8 mouse cellular contexts compared by ENCODE assay signal in the genomic region with DNA sequence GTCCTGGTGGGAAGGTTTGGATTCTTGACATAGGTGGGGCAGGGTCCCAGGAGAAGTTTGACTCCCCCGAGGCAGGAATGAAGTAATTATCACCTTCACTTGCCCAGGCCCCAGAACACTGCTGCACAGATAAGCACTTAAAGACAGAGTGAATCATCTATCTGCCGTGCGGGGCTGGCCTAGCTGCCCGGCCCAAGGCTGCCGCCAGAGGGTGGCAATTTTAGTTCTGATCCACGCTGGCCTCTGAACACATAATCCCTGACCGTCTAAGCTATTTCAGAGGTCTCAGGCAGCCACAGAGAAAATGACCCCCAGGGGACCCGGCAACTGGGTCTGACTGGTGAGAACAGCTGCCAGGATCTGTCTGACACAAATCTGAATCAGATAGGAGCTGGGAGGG. TPM values are rescaled to one million over a fixed set of nuclear protein-coding genes. Genes with fewer than 3 reads are reported as not detected.
A peak's percentile ranks its signal among the peaks of the same experiment; 100 is the strongest.
DNase-seq lines count a peak whose midpoint lies in the region; ATAC-seq and TF ChIP-seq lines count a peak whose summit lies in the region.

No protein-coding gene starts in this region.

- no peak overlapping the region for H3K4me3 ChIP-seq in forebrain, embryonic 10.5 days
- H3K4me3 ChIP-seq in forebrain, postnatal 0 days (ENCODE audit: low read depth, low read length): no peak overlapping the region
- H3K4me3 ChIP-seq in brown adipose tissue, adult 24 weeks (ENCODE audit: insufficient read depth, low read depth, low read length): peak overlapping the region; percentile 44
- no peak overlapping the region for H3K4me3 ChIP-seq in heart, postnatal 0 days (ENCODE audit: low read depth, low read length)
- peak overlapping the region; percentile 25 for H3K4me3 ChIP-seq in limb, embryonic 10.5 days
- peak overlapping the region; percentile 17; the same call in 1 of the 2 replicates for H3K4me3 ChIP-seq in neural tube, embryonic 13.5 days

- no peak overlapping the region for H3K4me2 ChIP-seq in forebrain, postnatal 0 days (ENCODE audit: low read depth)
- peak overlapping the region; percentile 39 for H3K4me2 ChIP-seq in heart, postnatal 0 days (ENCODE audit: low read depth, low read length)
- peak overlapping the region; percentile 43 for H3K4me2 ChIP-seq in neural tube, embryonic 13.5 days

- peak overlapping the region; percentile 59 for H3K27ac ChIP-seq in forebrain, embryonic 10.5 days
- no peak overlapping the region for H3K27ac ChIP-seq in forebrain, postnatal 0 days (ENCODE audit: low read depth, low read length)
- H3K27ac ChIP-seq in brown adipose tissue, adult 24 weeks (replicated peaks; ENCODE audit: low read depth, low read length): peak overlapping the region; percentile 95
- peak overlapping the region; percentile 84 for H3K27ac ChIP-seq in heart, postnatal 0 days (ENCODE audit: low read depth)
- peak overlapping the region; percentile 72 for H3K27ac ChIP-seq in limb, embryonic 10.5 days
- H3K27ac ChIP-seq in neural tube, embryonic 13.5 days (replicated peaks): peak overlapping the region; percentile 68

- no peak for TF ChIP-seq EP300 in heart, postnatal 0 days (IDR thresholded peaks at IDR 0.05; ENCODE audit: low read depth)

- no peaks in the 10 kb centered on the region for H3K27me3 ChIP-seq in forebrain, embryonic 10.5 days (ENCODE audit: poor library complexity, severe bottlenecking)
- no peaks in the 10 kb centered on the region for H3K27me3 ChIP-seq in forebrain, postnatal 0 days (ENCODE audit: insufficient read depth, low read length)
- no peaks in the 10 kb centered on the region for H3K27me3 ChIP-seq in heart, postnatal 0 days (ENCODE audit: control insufficient read depth, insufficient read depth, low read length)
- H3K27me3 ChIP-seq in limb, embryonic 10.5 days (ENCODE audit: low read depth, poor library complexity, severe bottlenecking): no peaks in the 10 kb centered on the region
- H3K27me3 ChIP-seq in neural tube, embryonic 13.5 days: no peaks in the 10 kb centered on the region

- 73% methylated on average over 8 of the region's 8 CpGs for WGBS in forebrain, embryonic 10.5 days
- 66% methylated on average over 8 of the region's 8 CpGs for WGBS in forebrain, postnatal 0 days
- 22% methylated on average over 8 of the region's 8 CpGs for WGBS in heart, postnatal 0 days
- WGBS in limb, embryonic 10.5 days: 34% methylated on average over 8 of the region's 8 CpGs
- 35% methylated on average over 8 of the region's 8 CpGs for WGBS in neural tube, embryonic 13.5 days

- TF ChIP-seq CTCF in forebrain, postnatal 0 days (IDR thresholded peaks at IDR 0.05; ENCODE audit: low read depth): no peak
- peak; percentile 44; the same call in 1 of the 2 replicates for TF ChIP-seq CTCF in heart, postnatal 0 days (IDR thresholded peaks at IDR 0.05; ENCODE audit: low read depth)

- H3K9me3 ChIP-seq in forebrain, embryonic 10.5 days: no peaks in the 10 kb centered on the region
- no peaks in the 10 kb centered on the region for H3K9me3 ChIP-seq in forebrain, postnatal 0 days (ENCODE audit: low read length)
- H3K9me3 ChIP-seq in heart, postnatal 0 days (replicated peaks; ENCODE audit: control insufficient read depth, low read length): no peaks in the 10 kb centered on the region
- no peaks in the 10 kb centered on the region for H3K9me3 ChIP-seq in limb, embryonic 10.5 days (replicated peaks)
- no peaks in the 10 kb centered on the region for H3K9me3 ChIP-seq in neural tube, embryonic 13.5 days

- peaks cover 71% of the 10 kb centered on the region for H3K36me3 ChIP-seq in forebrain, embryonic 10.5 days (replicated peaks)
- peaks cover 25% of the 10 kb centered on the region for H3K36me3 ChIP-seq in forebrain, postnatal 0 days (ENCODE audit: insufficient read depth)
- peaks cover 24% of the 10 kb centered on the region for H3K36me3 ChIP-seq in heart, postnatal 0 days (replicated peaks; ENCODE audit: control insufficient read depth, insufficient read depth, low read length)
- peaks cover 54% of the 10 kb centered on the region for H3K36me3 ChIP-seq in limb, embryonic 10.5 days
- H3K36me3 ChIP-seq in neural tube, embryonic 13.5 days: peaks cover 30% of the 10 kb centered on the region

- no peak for DNase-seq in forebrain, embryonic 10.5 days (ENCODE audit: extremely low spot score, low spot score)
- DNase-seq in forebrain, postnatal 0 days: no peak
- DNase-seq in heart, postnatal 0 days (ENCODE audit: low spot score): peak; percentile 61
- peak; percentile 38 for DNase-seq in limb, embryonic 10.5 days (ENCODE audit: low spot score)
- no peak for DNase-seq in right cerebral cortex, postnatal 36 days (ENCODE audit: low spot score in 2 of 2)
- DNase-seq in right cerebral cortex, adult 2 months (ENCODE audit: low spot score in 2 of 2): no peak

- H3K9ac ChIP-seq in forebrain, postnatal 0 days: no peak overlapping the region
- H3K9ac ChIP-seq in heart, postnatal 0 days (replicated peaks; ENCODE audit: low read depth, low read length): peak overlapping the region; percentile 13
- peak overlapping the region; percentile 52 for H3K9ac ChIP-seq in neural tube, embryonic 13.5 days

- peaks cover 43% of the 10 kb centered on the region for H3K4me1 ChIP-seq in forebrain, embryonic 10.5 days
- peaks cover 3% of the 10 kb centered on the region; the same call in 1 of the 2 replicates for H3K4me1 ChIP-seq in forebrain, postnatal 0 days (ENCODE audit: insufficient read depth)
- peaks cover 14% of the 10 kb centered on the region for H3K4me1 ChIP-seq in brown adipose tissue, adult 24 weeks (ENCODE audit: control insufficient read depth, insufficient read depth, insufficient read length, low read length)
- peaks cover 33% of the 10 kb centered on the region for H3K4me1 ChIP-seq in heart, postnatal 0 days (ENCODE audit: control insufficient read depth, insufficient read depth)
- H3K4me1 ChIP-seq in limb, embryonic 10.5 days: peaks cover 49% of the 10 kb centered on the region
- peaks cover 64% of the 10 kb centered on the region for H3K4me1 ChIP-seq in neural tube, embryonic 13.5 days (replicated peaks)

- no peak for ATAC-seq in forebrain, postnatal 0 days
- peak; percentile 80 for ATAC-seq in heart, postnatal 0 days (ENCODE audit: insufficient read depth, low read depth)
- ATAC-seq in neural tube, embryonic 13.5 days (ENCODE audit: low read depth): 0 out of 2 replicates have a peak, but pooled peaks have one; percentile 8

RNA-seq across cellular contexts. Expression of a gene that starts 5.9 kb away (rescaled TPM):
- polyA plus RNA-seq in forebrain, embryonic 10.5 days (2016; fragmentation: Nextera tagmentation; extraction: Ambion mirVana): 93.2 and 98.7 TPM in 2 replicates
- 29.5 and 29.8 TPM in 2 replicates for total RNA-seq in forebrain, postnatal 0 days (2014; rRNA removed)
- 17.7 and 25.5 TPM in 2 replicates for polyA plus RNA-seq in forebrain, postnatal 0 days (2015; fragmentation: Nextera tagmentation; extraction: Ambion mirVana)
- polyA plus RNA-seq in brown adipose tissue, adult 24 weeks (2012; ENCODE audit: insufficient read depth, insufficient read length, missing spikeins): 29.1 and 44.8 TPM in 2 replicates
- total RNA-seq in heart, postnatal 0 days (2014; rRNA removed; ENCODE audit: low replicate concordance): 51.3 and 79.7 TPM in 2 replicates
- polyA plus RNA-seq in heart, postnatal 0 days (2015; fragmentation: Nextera tagmentation; extraction: Ambion mirVana): 37.5 and 38.1 TPM in 2 replicates
- 140 and 148 TPM in 2 replicates for polyA plus RNA-seq in limb, embryonic 10.5 days (2016; fragmentation: Nextera tagmentation; extraction: Ambion mirVana)
- 50.9 and 63.7 TPM in 2 replicates for polyA plus RNA-seq in neural tube, embryonic 13.5 days (2015; fragmentation: Nextera tagmentation; extraction: Ambion mirVana)

RNA-seq across cellular contexts. Expression of a gene that starts 33.6 kb away (rescaled TPM):
- 23.3 TPM in 2 replicates for polyA plus RNA-seq in forebrain, embryonic 10.5 days (2016; fragmentation: Nextera tagmentation; extraction: Ambion mirVana)
- total RNA-seq in forebrain, postnatal 0 days (2014; rRNA removed): 23.4 and 32.5 TPM in 2 replicates
- polyA plus RNA-seq in forebrain, postnatal 0 days (2015; fragmentation: Nextera tagmentation; extraction: Ambion mirVana): 7.9 and 24.7 TPM in 2 replicates
- 16.1 and 16.3 TPM in 2 replicates for polyA plus RNA-seq in brown adipose tissue, adult 24 weeks (2012; ENCODE audit: insufficient read depth, insufficient read length, missing spikeins)
- 19.3 and 20.4 TPM in 2 replicates for total RNA-seq in heart, postnatal 0 days (2014; rRNA removed; ENCODE audit: low replicate concordance)
- polyA plus RNA-seq in heart, postnatal 0 days (2015; fragmentation: Nextera tagmentation; extraction: Ambion mirVana): 10.5 and 12.4 TPM in 2 replicates
- polyA plus RNA-seq in limb, embryonic 10.5 days (2016; fragmentation: Nextera tagmentation; extraction: Ambion mirVana): 22.8 and 24.8 TPM in 2 replicates
- polyA plus RNA-seq in neural tube, embryonic 13.5 days (2015; fragmentation: Nextera tagmentation; extraction: Ambion mirVana): 20.5 and 20.8 TPM in 2 replicates

RNA-seq across cellular contexts. Expression of a gene that starts 51.9 kb away (rescaled TPM):
- 65.6 and 66.0 TPM in 2 replicates for polyA plus RNA-seq in forebrain, embryonic 10.5 days (2016; fragmentation: Nextera tagmentation; extraction: Ambion mirVana)
- 76.2 and 105 TPM in 2 replicates for total RNA-seq in forebrain, postnatal 0 days (2014; rRNA removed)
- 38.5 and 54.5 TPM in 2 replicates for polyA plus RNA-seq in forebrain, postnatal 0 days (2015; fragmentation: Nextera tagmentation; extraction: Ambion mirVana)
- 9.3 and 15.5 TPM in 2 replicates for polyA plus RNA-seq in brown adipose tissue, adult 24 weeks (2012; ENCODE audit: insufficient read depth, insufficient read length, missing spikeins)
- 54.7 and 65.5 TPM in 2 replicates for total RNA-seq in heart, postnatal 0 days (2014; rRNA removed; ENCODE audit: low replicate concordance)
- 22.6 and 25.5 TPM in 2 replicates for polyA plus RNA-seq in heart, postnatal 0 days (2015; fragmentation: Nextera tagmentation; extraction: Ambion mirVana)
- polyA plus RNA-seq in limb, embryonic 10.5 days (2016; fragmentation: Nextera tagmentation; extraction: Ambion mirVana): 83.7 and 87.3 TPM in 2 replicates
- polyA plus RNA-seq in neural tube, embryonic 13.5 days (2015; fragmentation: Nextera tagmentation; extraction: Ambion mirVana): 68.0 and 76.7 TPM in 2 replicates

RNA-seq across cellular contexts. Expression of a gene that starts 52.0 kb away (rescaled TPM):
- 18.6 and 20.9 TPM in 2 replicates for polyA plus RNA-seq in forebrain, embryonic 10.5 days (2016; fragmentation: Nextera tagmentation; extraction: Ambion mirVana)
- total RNA-seq in forebrain, postnatal 0 days (2014; rRNA removed): 13.4 and 16.7 TPM in 2 replicates
- 8.3 and 8.8 TPM in 2 replicates for polyA plus RNA-seq in forebrain, postnatal 0 days (2015; fragmentation: Nextera tagmentation; extraction: Ambion mirVana)
- 4.8 and 7.9 TPM in 2 replicates for polyA plus RNA-seq in brown adipose tissue, adult 24 weeks (2012; ENCODE audit: insufficient read depth, insufficient read length, missing spikeins)
- 54.3 and 60.1 TPM in 2 replicates for total RNA-seq in heart, postnatal 0 days (2014; rRNA removed; ENCODE audit: low replicate concordance)
- polyA plus RNA-seq in heart, postnatal 0 days (2015; fragmentation: Nextera tagmentation; extraction: Ambion mirVana): 27.8 and 29.2 TPM in 2 replicates
- polyA plus RNA-seq in limb, embryonic 10.5 days (2016; fragmentation: Nextera tagmentation; extraction: Ambion mirVana): 19.0 and 20.0 TPM in 2 replicates
- 9.8 and 9.9 TPM in 2 replicates for polyA plus RNA-seq in neural tube, embryonic 13.5 days (2015; fragmentation: Nextera tagmentation; extraction: Ambion mirVana)

Comparison
In these comparisons a context has a peak if more than half of its experiments do, and no peak if none do; other contexts are left out.
1. DNase-seq: peak in heart, postnatal 0 days (single experiment) and limb, embryonic 10.5 days (single experiment); none in forebrain, embryonic 10.5 days (single experiment), forebrain, postnatal 0 days (single experiment), right cerebral cortex, postnatal 36 days (0 of 2) and right cerebral cortex, adult 2 months (0 of 2).
2. H3K4me3 ChIP-seq: peak in brown adipose tissue, adult 24 weeks (single experiment), limb, embryonic 10.5 days (single experiment) and neural tube, embryonic 13.5 days (single experiment); none in forebrain, embryonic 10.5 days (single experiment), forebrain, postnatal 0 days (single experiment) and heart, postnatal 0 days (single experiment).